Mouse (Mus musculus): ENCODE measurements at regions not wholly inside any gene's neighbourhood (a gene's known extent, or its start where the extent isn't known, plus 50 kb on each side); places are given as distances from the start of the nearest gene placed in this dataset.

DNA sequence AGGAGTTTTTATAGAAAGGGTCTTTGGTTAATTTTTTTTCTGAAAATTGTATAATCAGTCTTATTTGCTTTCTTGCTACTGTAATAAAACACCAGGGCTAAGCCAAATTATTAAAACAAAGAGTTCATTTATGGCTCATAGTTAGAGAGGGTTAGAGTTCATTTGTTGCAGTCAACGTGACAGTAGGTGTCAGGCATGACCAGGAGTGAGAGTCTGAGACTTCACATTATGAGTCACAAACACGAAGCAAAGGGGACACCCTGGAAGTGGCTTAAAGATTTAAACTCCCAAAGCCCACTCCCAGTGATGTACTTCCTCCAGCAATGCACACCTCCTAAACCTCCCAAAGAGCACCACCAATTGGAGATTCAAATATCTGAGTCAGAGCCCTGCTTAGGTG lies 305.6 kb downstream of the Irx1 start:
- in situ Hi-C loops (cut with MboI; ENCODE audit: unreplicated experiment in 2 of 2), result loop anchor here in 1 of 2 experiments (25.0 kb wide), 2 partner anchors 1679 to 1846 kb away; partner anchors contain the start of genes Med10, Mrpl36 and Ndufs6

DNA sequence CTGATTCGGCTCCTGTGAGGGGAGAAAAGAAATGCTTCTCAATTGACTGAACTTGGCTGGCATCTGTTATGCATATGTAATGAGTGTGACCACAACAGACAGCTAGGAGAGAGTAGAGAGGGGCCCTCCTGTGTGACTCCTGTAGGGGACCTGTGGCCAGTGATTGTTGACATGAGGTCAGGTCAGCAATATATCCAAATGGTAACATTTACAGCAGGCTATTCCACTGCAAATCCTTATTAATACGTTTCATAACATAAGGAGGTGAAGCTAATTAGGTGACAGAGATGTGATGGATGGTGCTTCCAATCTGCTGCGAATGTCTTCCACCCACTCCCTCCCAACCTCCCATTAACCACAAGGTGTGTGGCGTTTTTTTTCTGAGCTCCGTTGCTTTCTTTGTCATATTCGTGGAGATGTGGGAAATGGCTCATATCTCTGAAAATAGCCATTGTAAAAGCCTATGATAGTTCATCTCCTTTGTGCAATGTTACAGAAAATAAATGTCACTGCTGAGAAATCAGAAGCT lies 309.5 kb downstream of the Irx1 start:
- in situ Hi-C loops (cut with MboI; ENCODE audit: unreplicated experiment in 2 of 2), result loop anchor here in 1 of 2 experiments (25.0 kb wide), 2 partner anchors 1683 to 1842 kb away; partner anchors contain the start of genes Med10, Mrpl36 and Ndufs6

DNA sequence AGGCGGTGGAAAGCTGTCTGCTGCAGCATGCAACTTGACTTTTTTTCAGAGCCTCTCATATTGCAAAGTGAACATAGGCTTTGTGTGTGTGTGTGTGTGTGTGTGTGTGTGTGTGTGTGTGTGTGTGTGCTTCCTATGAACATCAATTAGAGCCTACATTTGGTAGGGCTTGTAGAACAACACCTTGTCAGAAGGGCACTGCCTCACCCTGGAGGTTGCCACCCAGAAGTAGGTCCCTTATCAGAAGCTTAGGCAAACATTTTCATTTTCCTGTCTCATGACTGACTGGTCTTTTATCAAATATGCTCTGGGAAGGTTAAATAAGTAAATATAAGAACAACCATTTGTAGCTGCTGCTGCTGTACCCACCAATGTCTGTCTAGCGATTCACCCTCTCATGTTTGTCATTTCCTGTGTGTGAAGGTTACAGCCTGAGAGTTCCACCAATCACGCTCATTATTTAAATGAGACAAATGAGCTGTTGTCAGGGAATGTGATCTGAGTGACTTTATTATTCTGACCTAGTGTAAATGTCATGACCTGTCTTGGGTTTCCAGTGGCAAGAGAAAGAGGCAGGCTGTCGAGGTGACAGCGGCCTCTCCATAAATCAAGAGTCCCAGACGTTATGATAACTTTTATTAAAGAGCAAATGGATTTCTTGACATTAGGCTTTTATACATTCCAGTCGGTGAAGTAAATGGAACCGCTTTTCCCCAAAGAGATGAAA lies 310.1 kb downstream of the Irx1 start:
- in situ Hi-C loops (cut with MboI; ENCODE audit: unreplicated experiment in 2 of 2), result loop anchor here in 1 of 2 experiments (25.0 kb wide), 2 partner anchors 1684 to 1841 kb away; partner anchors contain the start of genes Med10, Mrpl36 and Ndufs6

DNA sequence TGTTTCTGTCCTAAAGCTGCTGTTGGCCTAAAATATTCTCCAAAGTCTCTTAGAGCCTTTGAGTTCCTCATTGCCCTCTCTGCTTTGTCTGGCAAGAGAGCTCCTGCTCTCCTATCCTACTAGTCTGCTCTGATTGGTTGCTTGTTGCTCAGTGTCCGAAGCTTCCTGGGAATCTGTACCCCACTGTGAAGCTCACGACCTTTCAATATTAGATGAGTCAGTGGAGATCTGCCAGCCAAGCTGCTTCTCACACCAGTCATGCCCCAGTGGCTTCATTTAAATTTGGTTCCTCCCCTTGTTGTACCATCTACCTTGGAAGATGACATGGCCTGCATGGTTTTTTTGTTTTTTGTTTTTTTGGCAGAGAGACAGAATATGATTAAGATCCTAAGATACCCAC lies 313.6 kb downstream of the Irx1 start:
- in situ Hi-C loops (cut with MboI; ENCODE audit: unreplicated experiment in 2 of 2), result loop anchor here in 1 of 2 experiments (25.0 kb wide), 2 partner anchors 1687 to 1838 kb away; partner anchors contain the start of genes Med10, Mrpl36 and Ndufs6

DNA sequence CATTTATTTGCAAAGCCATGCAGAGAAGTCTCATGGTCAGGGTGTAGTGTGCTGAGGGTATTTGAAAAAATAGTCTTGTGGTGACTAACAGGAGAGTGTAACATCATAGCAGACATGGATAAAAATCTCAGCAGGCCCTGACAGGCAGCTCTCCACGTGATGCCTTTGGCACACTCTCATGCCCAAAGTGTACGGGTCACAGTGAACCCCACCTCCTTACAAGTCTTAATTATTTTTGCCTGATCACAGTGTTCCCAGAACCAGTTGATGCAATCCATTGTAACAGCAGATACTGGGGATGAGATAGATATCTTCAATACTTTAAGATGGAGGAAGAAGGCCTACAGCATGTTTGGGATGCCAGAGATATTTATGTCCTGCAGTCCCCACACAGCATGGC lies 314.5 kb downstream of the Irx1 start:
- in situ Hi-C loops (cut with MboI; ENCODE audit: unreplicated experiment in 2 of 2), result no loop called here

DNA sequence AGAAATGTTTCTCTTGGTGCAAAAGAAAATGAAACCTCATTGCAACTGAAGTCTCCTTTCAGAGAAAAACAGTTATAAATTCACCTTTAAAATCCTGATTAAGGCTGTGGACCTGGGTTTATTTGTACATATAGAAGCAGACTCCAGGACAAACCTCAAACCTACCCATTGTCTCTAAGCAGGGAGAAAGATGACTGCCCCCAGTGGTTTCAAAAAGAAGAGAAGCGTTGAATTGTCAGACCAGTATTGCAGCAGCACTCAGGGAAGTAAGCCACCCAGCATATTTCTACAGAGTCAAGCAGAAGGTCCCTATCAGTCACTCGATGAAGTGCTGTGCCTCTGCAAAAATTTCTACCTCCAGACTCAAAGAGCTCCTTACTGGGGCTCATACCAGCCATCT lies 332.1 kb downstream of the Irx1 start:
- in situ Hi-C loops (cut with MboI; ENCODE audit: unreplicated experiment in 2 of 2), result no loop called here

DNA sequence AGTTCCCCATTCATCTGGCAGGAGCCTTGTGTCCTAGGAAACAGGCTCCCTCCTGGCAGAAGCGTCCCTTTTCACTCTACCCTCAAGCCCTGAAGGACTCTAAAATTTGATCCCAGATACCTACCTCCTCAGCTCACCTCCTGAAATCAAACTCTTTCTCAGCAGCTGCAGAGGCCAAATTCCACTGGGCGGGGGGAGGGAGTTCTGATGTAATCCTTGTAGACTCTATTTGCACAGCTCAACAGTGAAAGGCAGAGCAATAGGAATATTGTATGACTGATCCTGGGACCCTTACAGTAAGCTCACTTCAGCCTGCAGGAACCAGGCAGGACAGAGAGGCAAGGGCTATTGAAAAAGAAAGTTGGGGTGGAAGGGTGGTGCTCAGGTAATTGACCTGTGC lies 346.3 kb downstream of the Irx1 start:
- in situ Hi-C loops (cut with MboI; ENCODE audit: unreplicated experiment in 2 of 2), result no loop called here

DNA sequence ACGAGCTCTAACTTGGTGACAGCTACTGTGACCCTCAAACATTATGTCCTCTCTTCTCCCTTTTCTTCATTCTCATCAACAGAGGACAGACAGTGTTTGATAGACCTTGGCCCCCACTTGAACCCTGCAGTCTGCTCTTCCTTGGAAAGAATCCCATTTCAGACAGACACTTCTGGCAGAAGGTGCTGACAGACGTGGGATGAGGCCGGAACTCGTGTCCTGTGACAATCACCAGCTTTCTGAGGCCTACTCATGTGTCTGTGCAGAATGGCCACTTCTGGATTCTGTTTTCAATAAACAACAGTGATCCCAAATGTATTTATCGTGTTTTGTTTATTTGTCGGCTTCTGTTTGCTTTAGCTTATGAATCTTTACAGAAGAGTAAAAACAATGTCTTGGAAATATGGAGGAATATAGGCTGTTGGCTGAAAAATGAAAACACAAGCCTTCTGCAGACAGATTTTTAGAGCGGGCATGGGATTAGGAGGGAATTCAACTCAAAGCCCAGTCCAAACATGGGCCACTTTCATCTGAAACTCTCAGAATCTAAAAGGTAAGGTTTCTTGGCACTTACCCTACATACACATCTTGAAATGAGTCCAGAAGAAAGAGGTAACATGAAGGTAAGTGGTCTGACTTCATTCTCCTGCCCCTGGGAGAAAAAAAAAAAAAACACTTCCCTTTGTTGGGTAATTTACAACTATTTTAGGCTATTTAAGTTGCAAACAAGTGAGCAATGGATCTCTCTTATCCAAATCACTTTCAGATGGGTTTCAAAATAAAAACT lies 350.9 kb downstream of the Irx1 start:
- in situ Hi-C loops (cut with MboI; ENCODE audit: unreplicated experiment in 2 of 2), result no loop called here

DNA sequence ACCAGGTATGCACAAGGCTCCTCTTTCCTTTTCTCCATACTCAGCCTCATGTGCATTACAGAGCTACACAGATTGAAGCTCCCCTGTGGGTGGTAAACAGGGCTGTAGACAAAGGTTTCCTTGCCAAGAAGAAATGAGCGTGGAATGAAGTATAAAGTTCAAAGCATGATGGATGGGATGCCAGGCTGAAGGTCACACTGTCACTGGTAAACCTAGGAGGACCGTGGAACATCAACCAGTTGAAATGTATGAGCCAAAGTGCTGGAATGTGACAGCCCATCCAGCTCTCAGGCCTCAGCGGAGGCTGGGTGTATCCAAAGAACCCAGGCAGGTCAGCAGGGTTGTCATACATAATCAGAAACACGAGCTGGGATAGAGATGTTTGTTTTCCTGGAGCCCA lies 381.0 kb downstream of the Irx1 start:
- in situ Hi-C loops (cut with MboI; ENCODE audit: unreplicated experiment in 2 of 2), result no loop called here

DNA sequence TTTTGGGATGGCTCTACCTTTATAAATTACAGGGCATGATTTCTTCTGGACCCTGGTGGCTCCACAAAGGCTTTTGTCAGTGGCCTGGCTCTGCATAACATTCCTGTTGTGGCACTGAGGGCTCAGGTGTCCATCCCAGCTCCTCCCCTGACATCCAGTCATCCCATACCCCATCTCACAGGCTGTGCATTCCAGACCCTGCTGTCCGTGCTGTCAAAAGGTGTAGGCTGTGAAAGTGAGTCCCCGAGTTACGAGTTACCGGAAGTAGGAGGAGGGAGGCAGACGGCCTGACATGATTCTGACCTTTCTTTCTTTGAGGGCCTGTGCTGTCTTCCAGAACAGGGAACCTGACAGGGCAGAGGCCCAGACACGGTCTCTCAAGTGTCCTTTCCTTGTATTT lies 397.6 kb downstream of the Irx1 start:
- in situ Hi-C loops (cut with MboI; ENCODE audit: unreplicated experiment in 2 of 2), result no loop called here

DNA sequence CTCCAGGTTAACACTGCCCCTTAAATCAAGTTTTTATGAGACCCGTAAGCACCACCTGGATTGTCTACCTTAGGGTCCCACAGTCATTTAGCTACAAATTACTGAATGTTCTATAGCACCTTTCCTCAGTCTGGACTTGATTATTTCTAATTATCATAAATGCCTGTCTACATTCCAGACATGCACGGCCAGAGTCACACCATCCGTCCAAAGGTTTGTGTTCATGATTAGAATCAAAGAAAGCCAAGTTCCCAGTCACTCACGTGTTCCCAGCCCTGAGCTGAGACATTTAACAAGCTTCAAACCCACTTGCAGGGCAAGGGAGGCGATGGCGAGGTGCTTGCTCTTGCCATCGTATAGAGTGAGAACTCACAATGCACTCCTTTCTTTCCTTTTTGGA lies 398.1 kb downstream of the Irx1 start:
- in situ Hi-C loops (cut with MboI; ENCODE audit: unreplicated experiment in 2 of 2), result no loop called here

DNA sequence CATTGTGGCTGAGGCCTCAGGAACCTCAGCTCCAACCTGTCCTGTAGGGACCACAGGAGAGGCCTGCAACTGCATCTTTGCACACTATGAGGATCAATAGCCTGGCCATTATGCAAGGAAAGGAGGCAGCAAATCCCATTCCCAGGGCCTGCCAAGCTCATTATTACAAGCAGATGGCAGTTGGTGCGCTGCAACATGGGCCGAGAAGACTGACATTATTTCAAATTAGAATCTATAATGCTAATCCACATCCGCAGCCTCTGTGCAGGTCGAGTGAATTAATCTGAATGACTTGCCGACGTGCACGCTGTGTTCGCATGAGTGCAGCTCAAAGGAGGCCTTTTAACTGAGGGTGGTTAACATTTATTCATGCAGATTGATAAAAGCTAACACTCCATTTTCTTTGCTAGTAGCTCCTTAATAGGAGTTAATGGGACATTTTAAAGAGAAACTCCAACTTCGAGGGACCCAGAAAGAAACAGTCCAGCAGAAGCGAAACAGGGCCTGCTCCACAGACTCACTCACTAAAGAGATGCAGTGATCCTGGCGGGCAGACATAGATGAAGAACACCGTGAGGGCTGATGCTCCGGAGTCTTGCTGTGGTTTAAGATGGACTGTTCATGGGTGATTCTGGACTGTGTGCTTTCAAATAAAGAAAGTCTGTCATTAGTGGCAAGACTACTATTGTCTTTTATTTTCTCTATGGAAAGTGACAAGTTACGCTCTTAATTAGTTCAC lies 404.9 kb downstream of the Irx1 start:
- in situ Hi-C loops (cut with MboI; ENCODE audit: unreplicated experiment in 2 of 2), result no loop called here

DNA sequence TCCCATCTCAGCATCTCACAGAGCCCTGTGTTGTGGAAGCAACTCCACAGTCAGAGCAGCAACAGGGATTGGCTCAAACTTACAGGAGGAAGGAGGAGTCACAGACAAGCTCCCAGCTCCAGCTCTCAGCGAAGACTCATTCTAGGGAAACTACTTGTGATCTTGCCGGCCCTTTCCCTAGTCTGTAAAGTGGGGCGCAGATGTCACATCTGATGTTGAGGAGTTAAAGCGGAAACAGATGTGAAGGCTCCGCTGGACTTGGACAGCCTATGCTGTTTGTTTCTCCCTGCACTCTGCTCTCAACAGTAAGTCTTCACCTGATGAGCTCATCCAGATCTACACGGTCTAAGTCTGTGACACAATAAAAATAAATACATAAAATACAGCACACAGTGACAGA lies 408.1 kb downstream of the Irx1 start:
- in situ Hi-C loops (cut with MboI; ENCODE audit: unreplicated experiment in 2 of 2), result no loop called here

DNA sequence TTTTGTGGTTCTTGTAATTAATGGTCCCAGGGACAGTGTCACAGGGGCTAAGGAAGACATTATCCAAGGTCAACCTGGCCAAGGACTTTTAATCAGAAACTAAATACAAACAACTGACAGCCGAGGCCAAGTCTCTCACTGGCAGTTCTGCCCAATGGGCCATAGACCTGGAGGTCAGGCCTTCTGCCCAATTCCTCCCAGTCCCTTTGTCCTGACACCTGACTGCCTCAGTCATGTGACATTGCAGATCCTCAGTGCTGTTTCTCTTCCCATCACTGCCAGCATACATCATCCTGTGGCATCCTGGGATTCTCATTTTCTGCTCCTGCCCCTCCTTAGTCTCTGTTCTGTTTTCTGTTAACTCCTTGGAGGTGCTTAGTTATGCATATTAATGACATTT lies 413.4 kb downstream of the Irx1 start:
- in situ Hi-C loops (cut with MboI; ENCODE audit: unreplicated experiment in 2 of 2), result no loop called here

DNA sequence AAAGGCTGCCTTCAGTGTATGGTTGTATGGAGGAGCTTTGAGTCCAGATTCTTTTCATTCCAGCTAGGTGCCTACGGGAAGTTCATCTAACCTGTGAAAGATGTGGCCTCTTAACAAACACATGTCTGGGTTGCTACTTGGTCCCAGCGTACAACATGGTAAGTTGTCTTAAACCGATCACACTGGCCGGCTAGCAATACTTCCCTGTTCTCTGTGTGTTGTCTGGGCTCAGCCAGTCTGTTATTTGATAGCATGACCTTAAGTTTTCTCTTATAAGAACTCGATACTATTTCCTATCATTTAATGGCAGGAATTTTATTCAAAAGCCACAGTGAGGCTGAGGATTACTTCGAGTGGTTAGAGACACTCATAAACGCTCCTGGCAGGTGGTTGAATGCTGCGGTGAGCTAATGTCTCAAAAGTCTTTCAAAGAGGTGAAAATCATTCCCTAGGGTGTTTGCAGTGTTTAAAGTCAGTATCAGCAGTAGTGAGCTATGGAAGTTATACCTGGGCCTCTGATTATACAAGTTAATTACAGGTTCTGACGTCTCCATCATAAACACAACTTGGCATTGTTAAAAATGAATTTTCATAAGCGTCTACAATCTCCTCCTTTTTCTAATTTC lies 414.2 kb downstream of the Irx1 start:
- in situ Hi-C loops (cut with MboI; ENCODE audit: unreplicated experiment in 2 of 2), result no loop called here

DNA sequence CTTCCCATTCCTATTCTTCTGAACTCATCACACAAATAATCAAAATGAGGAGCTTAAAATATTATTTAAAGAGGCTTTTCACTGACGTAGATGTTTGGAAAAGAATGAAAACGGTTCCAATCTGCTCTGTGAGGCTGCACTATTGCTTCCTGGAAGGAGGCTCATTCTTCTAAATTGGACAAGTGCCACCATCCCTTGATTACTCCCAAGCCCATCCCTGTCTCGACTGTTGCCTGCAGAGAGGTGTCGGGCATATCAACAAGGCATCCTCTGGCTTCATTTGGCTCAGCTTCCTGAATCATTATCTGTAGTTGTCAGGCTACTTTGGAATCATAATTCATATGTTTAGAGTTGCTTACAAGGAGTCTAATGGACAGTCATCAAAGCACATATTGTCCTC lies 425.3 kb downstream of the Irx1 start:
- in situ Hi-C loops (cut with MboI; ENCODE audit: unreplicated experiment in 2 of 2), result no loop called here

DNA sequence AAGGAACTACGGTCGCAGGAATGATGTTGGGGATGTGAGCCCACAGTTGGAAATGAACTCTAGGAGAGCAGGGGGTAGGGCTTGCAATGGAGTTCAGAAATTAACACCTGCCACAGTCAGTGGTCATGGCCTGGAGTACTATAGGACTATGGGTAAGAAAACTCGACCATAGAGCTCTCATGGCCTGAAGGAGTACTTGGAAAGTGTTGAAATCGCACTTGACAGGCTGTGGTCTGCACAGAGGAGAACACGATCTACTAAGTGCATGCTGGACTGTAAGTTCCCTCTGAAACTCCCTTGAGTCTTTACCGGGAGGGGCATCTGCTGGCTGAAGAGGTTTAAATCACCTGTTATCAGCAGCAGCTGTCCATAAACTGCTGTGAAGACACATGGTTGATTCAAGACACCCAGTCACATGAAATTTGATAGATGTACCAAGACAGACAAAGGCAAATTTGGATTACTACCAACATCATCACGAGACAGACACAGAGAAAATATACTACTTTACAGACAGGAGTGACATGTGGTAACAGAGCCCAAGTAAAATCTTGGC lies 430.6 kb downstream of the Irx1 start:
- in situ Hi-C loops (cut with MboI; ENCODE audit: unreplicated experiment in 2 of 2), result no loop called here

DNA sequence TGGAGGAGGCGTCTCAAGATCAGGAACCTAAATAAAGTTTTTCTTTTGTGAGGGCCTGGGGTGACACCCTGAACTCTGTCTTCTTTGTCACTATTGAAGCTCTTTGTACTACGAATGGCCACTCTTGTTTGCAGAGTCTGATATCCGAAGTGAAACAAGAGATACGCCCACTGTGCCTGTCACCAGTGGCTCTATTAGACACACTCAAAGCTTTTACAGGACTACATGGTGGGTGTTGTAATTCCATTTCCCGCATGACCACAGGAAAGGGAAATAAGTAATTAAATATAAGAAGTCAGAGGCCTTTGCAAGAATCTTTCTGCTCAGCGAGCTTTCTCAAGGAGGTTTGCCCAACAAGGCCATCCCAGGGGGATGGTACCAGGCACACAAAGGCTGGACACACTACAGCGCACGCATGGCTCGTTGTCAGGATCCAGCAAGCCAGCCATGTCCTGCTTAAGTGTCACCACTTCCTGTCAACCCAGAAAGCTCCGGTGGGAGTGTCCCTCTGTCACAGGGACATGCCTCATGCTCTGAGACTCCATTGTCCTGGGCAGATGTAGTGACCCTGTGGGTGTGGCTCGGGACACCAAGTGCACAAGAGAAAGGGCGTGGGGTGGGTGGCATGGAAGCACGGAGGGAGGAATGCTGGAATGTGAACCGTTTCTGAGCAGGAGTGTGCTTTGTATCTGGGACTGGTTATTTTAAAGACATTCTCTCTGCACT lies 434.0 kb downstream of the Irx1 start:
- in situ Hi-C loops (cut with MboI; ENCODE audit: unreplicated experiment in 2 of 2), result no loop called here

DNA sequence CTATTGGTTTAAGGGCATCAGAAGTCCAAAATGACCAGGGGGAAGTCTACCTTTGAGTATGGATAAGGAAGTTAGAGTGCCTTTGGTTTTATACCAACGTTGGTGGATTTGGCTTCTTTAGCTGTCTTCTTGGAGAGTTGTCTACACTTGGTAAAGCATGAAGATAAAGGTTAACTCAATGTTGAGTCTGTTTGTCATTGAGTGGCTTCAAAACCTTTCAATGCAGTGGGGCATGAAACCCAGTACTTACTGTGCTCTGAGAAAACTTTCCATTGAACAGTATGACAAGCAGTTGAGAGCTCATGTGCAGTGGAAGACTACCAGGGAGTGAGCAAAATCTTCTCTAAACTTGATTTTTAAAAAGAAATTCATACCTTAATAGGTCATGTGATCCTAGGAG lies 445.7 kb downstream of the Irx1 start:
- in situ Hi-C loops (cut with MboI; ENCODE audit: unreplicated experiment in 2 of 2), result no loop called here
